Mouse (Mus musculus): ENCODE results near the gene Foxp2. TPM values are rescaled to one million over a fixed set of nuclear protein-coding genes. Genes with fewer than 3 reads are reported as not detected.

The Foxp2 gene
- polyA plus RNA-seq, 1 experiment from 2014 or later: 9.5 TPM

GRCm38 (mm10) chr6:15463390-15463789, 562.2 kb downstream of the Foxp2 start:
- ATAC-seq (ENCODE audit: insufficient number of reproducible peaks, insufficient read depth, low FRiP score, low read depth): no peak
- Histone ChIP-seq H3K4me3 (ENCODE audit: control insufficient read depth in 1 of 2, insufficient read depth in 1 of 2, low read depth in 1 of 2, low read length in 2 of 2) (no peak overlapping the region), H3K36me3 (ENCODE audit: control insufficient read depth, insufficient read depth, low read length) (no peaks in the 10 kb centered on the region), H3K9ac (ENCODE audit: low read length) (no peak overlapping the region), H3K4me1 (ENCODE audit: control insufficient read depth in 2 of 2, insufficient read depth in 2 of 2, low read length in 2 of 2) (no peaks in the 10 kb centered on the region), H3K4me2 (ENCODE audit: low read length) (no peak overlapping the region), H3K27me3 (ENCODE audit: control insufficient read depth, insufficient read depth, low read length) (no peaks in the 10 kb centered on the region), H3K27ac (replicated peaks in 1 of 2; ENCODE audit: control insufficient read depth in 1 of 2, insufficient read depth in 1 of 2, low read depth in 2 of 2, low read length in 2 of 2) (no peak overlapping the region), H3K9me3 (ENCODE audit: control insufficient read depth, low read length) (no peaks in the 10 kb centered on the region)
- 78% methylated on average over 2 of the region's 2 CpGs for WGBS

- no peak overlapping the region for H3K4me3 ChIP-seq (ENCODE audit: control insufficient read depth in 1 of 2, insufficient read depth in 1 of 2, low read depth in 1 of 2, low read length in 2 of 2)
- H3K36me3 ChIP-seq (ENCODE audit: control insufficient read depth, insufficient read depth, low read length): no peaks in the 10 kb centered on the region
- no peaks in the 10 kb centered on the region for H3K9me3 ChIP-seq (ENCODE audit: control insufficient read depth, low read length)
- no peak overlapping the region for H3K27ac ChIP-seq (replicated peaks in 1 of 2; ENCODE audit: control insufficient read depth in 1 of 2, insufficient read depth in 1 of 2, low read depth in 2 of 2, low read length in 2 of 2)
- H3K4me1 ChIP-seq (ENCODE audit: control insufficient read depth in 2 of 2, insufficient read depth in 2 of 2, low read length in 2 of 2): no peaks in the 10 kb centered on the region
- H3K4me2 ChIP-seq (ENCODE audit: low read length): no peak overlapping the region
- WGBS: 72% methylated on average over 3 of the region's 3 CpGs
- no peak for ATAC-seq (ENCODE audit: insufficient number of reproducible peaks, insufficient read depth, low FRiP score, low read depth)
- H3K9ac ChIP-seq (ENCODE audit: low read length): no peak overlapping the region
- H3K27me3 ChIP-seq (ENCODE audit: control insufficient read depth, insufficient read depth, low read length): no peaks in the 10 kb centered on the region
Measured at GRCm38 (mm10) chr6:15465471-15465870, 564.3 kb downstream of the Foxp2 start.

- no peaks in the 10 kb centered on the region for H3K9me3 ChIP-seq (ENCODE audit: control insufficient read depth, low read length)
- H3K9ac ChIP-seq (ENCODE audit: low read length): no peak overlapping the region
- no peak overlapping the region for H3K27ac ChIP-seq (replicated peaks in 1 of 2; ENCODE audit: control insufficient read depth in 1 of 2, insufficient read depth in 1 of 2, low read depth in 2 of 2, low read length in 2 of 2)
- no peak overlapping the region for H3K4me3 ChIP-seq (ENCODE audit: control insufficient read depth in 1 of 2, insufficient read depth in 1 of 2, low read depth in 1 of 2, low read length in 2 of 2)
- WGBS: 77% methylated on average over 1 of the region's 1 CpGs
- H3K4me1 ChIP-seq (ENCODE audit: control insufficient read depth in 2 of 2, insufficient read depth in 2 of 2, low read length in 2 of 2): no peaks in the 10 kb centered on the region
- no peak for ATAC-seq (ENCODE audit: insufficient number of reproducible peaks, insufficient read depth, low FRiP score, low read depth)
- H3K4me2 ChIP-seq (ENCODE audit: low read length): no peak overlapping the region
- no peaks in the 10 kb centered on the region for H3K36me3 ChIP-seq (ENCODE audit: control insufficient read depth, insufficient read depth, low read length)
- H3K27me3 ChIP-seq (ENCODE audit: control insufficient read depth, insufficient read depth, low read length): no peaks in the 10 kb centered on the region
Measured at GRCm38 (mm10) chr6:15466634-15467033, 565.5 kb downstream of the Foxp2 start.

- Histone ChIP-seq H3K27ac (replicated peaks in 1 of 2; ENCODE audit: control insufficient read depth in 1 of 2, insufficient read depth in 1 of 2, low read depth in 2 of 2, low read length in 2 of 2) (no peak overlapping the region), H3K4me3 (ENCODE audit: control insufficient read depth in 1 of 2, insufficient read depth in 1 of 2, low read depth in 1 of 2, low read length in 2 of 2) (no peak overlapping the region), H3K9me3 (ENCODE audit: control insufficient read depth, low read length) (no peaks in the 10 kb centered on the region), H3K9ac (ENCODE audit: low read length) (no peak overlapping the region), H3K36me3 (ENCODE audit: control insufficient read depth, insufficient read depth, low read length) (no peaks in the 10 kb centered on the region), H3K4me2 (ENCODE audit: low read length) (no peak overlapping the region), H3K4me1 (ENCODE audit: control insufficient read depth in 2 of 2, insufficient read depth in 2 of 2, low read length in 2 of 2) (no peaks in the 10 kb centered on the region), H3K27me3 (ENCODE audit: control insufficient read depth, insufficient read depth, low read length) (no peaks in the 10 kb centered on the region)
- 89% methylated on average over 2 of the region's 2 CpGs for whole genome bisulfite sequencing
- no peak for ATAC-seq (ENCODE audit: insufficient number of reproducible peaks, insufficient read depth, low FRiP score, low read depth)
Measured at GRCm38 (mm10) chr6:15486909-15487308, 585.8 kb downstream of the Foxp2 start.

Small RNAs within 50 kb of the gene (microRNA-seq; reads per million reads assigned to microRNA genes)
- gene Gm25470: not detected

Other genes starting within 250 kb of the Foxp2 start
- gene Ppp1r3a, start 146.1 kb upstream of the Foxp2 start, polyA plus RNA-seq (2014; fragmentation: Nextera tagmentation; extraction: Ambion mirVana): 8.0 and 8.3 TPM in 2 replicates